Mouse (Mus musculus) stomach, embryonic 15.5 days (tissue): ENCODE measurements around the gene Sucnr1. TPM values are rescaled to one million over a fixed set of nuclear protein-coding genes. Genes with fewer than 3 reads are reported as not detected.

ENCODE experiments used
- ATAC-seq: fragments of 200-750 bp; cut with Nextera tagmentation; 2 replicates; pipeline ENCODE4 v1.8.0; 2017; ENCODE audit warnings: low read depth, moderate number of reproducible peaks, moderate TSS enrichment; ENCODE audit not compliant: insufficient read depth, low FRiP score
- H3K27ac ChIP-seq: fragments of 300-500 bp; sonication (generic); 2 replicates; pipeline ENCODE4 v1.5.1; 2015; ENCODE audit warnings: mild to moderate bottlenecking, inconsistent platforms
- H3K27me3 ChIP-seq: fragments of 300-500 bp; sonication (generic); replicated peaks from 2 replicates; pipeline ENCODE4 v1.6.1; 2015; ENCODE audit warnings: inconsistent platforms
- H3K36me3 ChIP-seq: fragments of 300-500 bp; sonication (generic); 2 replicates; pipeline ENCODE4 v1.6.1; 2015; ENCODE audit warnings: inconsistent platforms
- H3K4me1 ChIP-seq: fragments of 300-500 bp; sonication (generic); 2 replicates; pipeline ENCODE4 v1.6.1; 2015; ENCODE audit warnings: inconsistent platforms
- H3K4me2 ChIP-seq: fragments of 300-500 bp; sonication (generic); 2 replicates; pipeline ENCODE4 v1.6.1; 2015; ENCODE audit warnings: mild to moderate bottlenecking, inconsistent platforms
- H3K4me3 ChIP-seq: fragments of 300-500 bp; sonication (generic); replicated peaks from 2 replicates; pipeline ENCODE4 v1.5.1; 2015; ENCODE audit warnings: inconsistent platforms
- H3K9ac ChIP-seq: fragments of 300-500 bp; sonication (generic); 2 replicates; pipeline ENCODE4 v1.6.1; 2015; ENCODE audit warnings: inconsistent platforms
- H3K9me3 ChIP-seq: fragments of 300-500 bp; sonication (generic); 2 replicates; pipeline ENCODE4 v1.6.1; 2016; ENCODE audit warnings: inconsistent platforms
- WGBS: fragments of 180-500 bp; shearing (Covaris S2); methylation state at CpG from one replicate; pipeline ENCODE4 v1.1.7; 2015; 5-methylcytosine and 5-hydroxymethylcytosine counted together
- polyA plus RNA-seq: library from polyadenylated mRNA; unstranded; fragments of >200 nt; fragmentation: Nextera tagmentation; extraction: Ambion mirVana; gene quantifications from 2 replicates; pipeline ENCODE4 v1.2.1, GENCODE M21; 2015

Gene Sucnr1
- 0.75 and 0.96 TPM in 2 replicates for polyA plus RNA-seq

GRCm38 (mm10) chr3:60081648-60082047, at the start of gene Sucnr1:
TSS of gene Sucnr1 (plus strand) at chr3:60081869.
- H3K4me3 ChIP-seq, result no peak within 1 kb of the TSS
- H3K9me3 ChIP-seq, result no peaks in the 10 kb centered on the region
- 67% methylated on average over 4 of the region's 4 CpGs for WGBS
- H3K4me2 ChIP-seq, result no peak within 1 kb of the TSS
- no peaks in the 10 kb centered on the region for H3K36me3 ChIP-seq
- H3K4me1 ChIP-seq, result no peaks in the 10 kb centered on the region
- H3K27me3 ChIP-seq, result no peaks in the 10 kb centered on the region
- H3K27ac ChIP-seq, result no peak within 1 kb of the TSS
- ATAC-seq, result no peak
- no peak within 1 kb of the TSS for H3K9ac ChIP-seq

GRCm38 (mm10) chr3:60046221-60046913, 35.3 kb upstream of the Sucnr1 start:
- no peak overlapping the region for H3K9ac ChIP-seq
- no peaks in the 10 kb centered on the region for H3K9me3 ChIP-seq
- H3K4me2 ChIP-seq, result no peak overlapping the region
- WGBS, result 55% methylated on average over 3 of the region's 3 CpGs
- no peak; the same call in 1 of the 2 replicates for ATAC-seq
- no peaks in the 10 kb centered on the region for H3K36me3 ChIP-seq
- H3K4me3 ChIP-seq, result no peak overlapping the region
- no peaks in the 10 kb centered on the region for H3K4me1 ChIP-seq
- H3K27me3 ChIP-seq, result no peaks in the 10 kb centered on the region
- no peak overlapping the region for H3K27ac ChIP-seq

DNA sequence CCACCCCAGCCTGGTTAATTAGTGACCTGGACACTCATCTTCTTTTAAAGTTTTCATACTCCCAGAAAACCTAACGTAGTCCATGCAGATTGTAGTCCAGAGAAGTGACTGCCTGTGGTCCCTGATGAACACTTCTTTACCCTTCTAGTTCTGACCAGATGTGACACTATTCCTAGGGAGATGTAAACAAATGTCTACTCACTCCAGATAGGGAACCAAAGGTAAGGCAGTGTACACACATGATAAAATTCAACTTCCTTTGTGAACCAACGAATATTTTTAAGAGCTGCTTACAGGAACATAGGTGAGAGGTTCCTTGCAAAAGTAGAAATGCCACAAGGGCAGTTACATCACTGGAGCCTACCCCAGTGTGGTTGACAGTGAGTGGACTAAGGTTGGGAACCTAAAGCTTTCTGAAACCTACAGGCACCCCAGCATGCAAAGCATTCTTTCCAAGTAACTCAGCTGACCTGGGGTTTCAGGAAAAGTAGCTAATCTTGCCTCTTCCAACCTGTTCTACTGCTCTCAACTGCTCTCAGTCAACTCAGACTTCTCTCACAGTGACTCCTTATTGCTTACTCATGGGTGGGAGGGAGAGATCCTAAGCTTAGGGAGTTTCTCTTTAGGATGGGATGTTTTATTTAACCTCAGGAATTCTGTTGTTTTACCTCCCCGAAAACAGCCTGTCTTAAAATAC, 28.3 kb upstream of the Sucnr1 start:
- peak overlapping the region; percentile 44 for H3K27ac ChIP-seq
- H3K9me3 ChIP-seq, result no peaks in the 10 kb centered on the region
- H3K27me3 ChIP-seq, result no peaks in the 10 kb centered on the region
- no peak for ATAC-seq
- no peak overlapping the region for H3K9ac ChIP-seq
- no peaks in the 10 kb centered on the region for H3K4me1 ChIP-seq
- no peaks in the 10 kb centered on the region for H3K36me3 ChIP-seq
- H3K4me3 ChIP-seq, result no peak overlapping the region
- H3K4me2 ChIP-seq, result no peak overlapping the region
- WGBS, result 64% methylated on average over 3 of the region's 3 CpGs

DNA sequence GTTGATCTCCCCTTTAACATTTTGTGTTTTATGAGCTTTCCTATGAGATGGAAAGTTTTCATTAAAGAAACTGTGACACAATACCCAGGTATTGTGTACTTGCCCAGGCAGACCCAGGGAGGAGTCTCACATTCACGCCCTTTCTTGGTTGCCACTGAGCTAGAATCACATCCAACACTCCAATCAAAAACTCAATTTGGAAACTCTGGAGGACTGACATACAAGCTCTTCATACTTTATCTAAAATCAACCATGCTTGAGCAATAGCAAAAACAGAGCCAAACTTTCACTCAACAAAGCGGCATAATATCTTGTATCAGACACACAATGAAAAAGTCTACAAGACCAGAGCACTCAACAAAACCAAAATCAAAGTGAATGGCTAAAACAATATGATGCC, 27.7 kb upstream of the Sucnr1 start:
- Histone ChIP-seq H3K4me2 (no peak overlapping the region), H3K4me1 (no peaks in the 10 kb centered on the region), H3K9me3 (no peaks in the 10 kb centered on the region), H3K4me3 (no peak overlapping the region), H3K27me3 (no peaks in the 10 kb centered on the region), H3K36me3 (no peaks in the 10 kb centered on the region), H3K27ac (no peak overlapping the region), H3K9ac (no peak overlapping the region)
- 90% methylated on average over 2 of the region's 2 CpGs for WGBS
- no peak for ATAC-seq

DNA sequence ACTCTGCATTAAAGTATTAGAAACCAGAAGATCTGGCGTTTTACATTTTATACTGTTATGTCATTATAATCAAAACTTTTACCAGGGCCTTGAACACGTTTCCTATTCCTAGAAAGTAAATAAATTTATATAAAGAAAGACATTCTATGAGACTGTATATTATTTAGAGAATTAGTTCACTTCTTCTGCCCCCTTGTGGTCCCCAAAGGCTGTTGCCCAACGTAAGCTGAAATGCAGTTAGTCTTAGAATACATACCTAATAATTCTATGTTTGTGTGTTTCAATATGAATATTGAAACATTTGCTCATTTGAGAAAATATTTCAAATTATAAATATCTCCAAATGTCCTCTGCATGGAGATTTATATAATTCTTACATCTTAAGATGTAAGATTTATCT, 25.2 kb upstream of the Sucnr1 start:
- WGBS, result 27% methylated on average over 3 of the region's 3 CpGs
- ATAC-seq, result no peak

DNA sequence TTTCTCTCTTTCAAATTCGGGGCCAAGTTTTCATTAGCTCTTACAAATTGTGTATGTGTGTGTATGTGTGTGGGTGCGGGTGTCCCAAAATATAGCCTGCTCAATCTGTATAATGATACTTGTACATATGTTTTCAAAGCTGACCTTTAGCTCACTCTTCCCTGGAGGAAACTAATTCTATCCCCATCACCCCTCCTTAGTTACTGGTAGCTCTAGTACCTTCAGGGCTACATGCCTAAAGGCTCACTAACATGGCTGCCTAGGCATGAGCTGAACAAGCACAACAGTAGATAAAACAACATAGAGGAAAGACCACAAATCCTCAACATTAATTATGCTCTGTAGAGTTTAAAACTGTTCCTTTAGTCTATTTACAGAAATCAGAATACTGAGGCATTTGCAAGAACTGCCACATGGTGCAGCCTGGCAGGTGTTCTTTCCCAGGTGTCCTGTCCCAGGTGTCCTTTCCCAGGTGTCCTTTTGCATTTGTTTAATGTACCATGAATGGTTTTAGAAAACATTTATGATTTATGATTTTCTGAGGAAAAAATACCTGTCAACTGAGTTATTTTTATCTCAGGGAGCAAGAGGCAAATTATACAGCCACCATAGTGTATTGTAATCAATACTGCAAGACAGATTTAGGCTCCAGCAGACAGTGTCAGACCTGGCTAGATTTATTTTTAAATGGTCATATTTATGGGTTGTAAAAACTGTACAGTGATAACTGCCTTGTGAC, 24.4 kb upstream of the Sucnr1 start:
- H3K4me1 ChIP-seq, result no peaks in the 10 kb centered on the region
- H3K9me3 ChIP-seq, result no peaks in the 10 kb centered on the region
- no peaks in the 10 kb centered on the region for H3K27me3 ChIP-seq
- no peak overlapping the region for H3K4me3 ChIP-seq
- WGBS, result 74% methylated on average over 2 of the region's 2 CpGs
- H3K4me2 ChIP-seq, result no peak overlapping the region
- peak; percentile 88 for ATAC-seq
- no peak overlapping the region for H3K9ac ChIP-seq
- H3K36me3 ChIP-seq, result no peaks in the 10 kb centered on the region
- no peak overlapping the region for H3K27ac ChIP-seq

More for the DNA sequence above, 25.2 kb upstream of the Sucnr1 start:
- Histone ChIP-seq H3K4me3 (no peak overlapping the region), H3K9me3 (no peaks in the 10 kb centered on the region), H3K4me2 (no peak overlapping the region), H3K27ac (no peak overlapping the region), H3K9ac (no peak overlapping the region), H3K4me1 (no peaks in the 10 kb centered on the region), H3K36me3 (no peaks in the 10 kb centered on the region), H3K27me3 (no peaks in the 10 kb centered on the region)

DNA sequence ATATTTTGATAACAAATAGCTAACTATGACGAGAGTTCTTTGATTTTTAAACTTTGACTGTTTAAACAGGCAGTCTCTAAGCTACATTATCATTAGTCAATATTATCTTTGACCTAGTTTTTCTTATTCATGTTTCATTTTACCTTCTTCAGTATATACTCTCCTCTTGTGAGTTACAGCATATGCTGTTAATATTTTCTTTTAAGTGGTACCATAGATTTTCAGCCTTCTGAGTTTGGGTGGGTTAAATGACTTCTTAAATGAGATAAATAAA, 23.9 kb upstream of the Sucnr1 start:
- no peaks in the 10 kb centered on the region for H3K4me1 ChIP-seq
- H3K4me2 ChIP-seq, result no peak overlapping the region
- no peaks in the 10 kb centered on the region for H3K27me3 ChIP-seq
- H3K9me3 ChIP-seq, result no peaks in the 10 kb centered on the region
- WGBS, result 33% methylated on average over 1 of the region's 1 CpGs
- H3K9ac ChIP-seq, result no peak overlapping the region
- H3K36me3 ChIP-seq, result no peaks in the 10 kb centered on the region
- H3K4me3 ChIP-seq, result no peak overlapping the region
- H3K27ac ChIP-seq, result no peak overlapping the region
- ATAC-seq, result no peak

DNA sequence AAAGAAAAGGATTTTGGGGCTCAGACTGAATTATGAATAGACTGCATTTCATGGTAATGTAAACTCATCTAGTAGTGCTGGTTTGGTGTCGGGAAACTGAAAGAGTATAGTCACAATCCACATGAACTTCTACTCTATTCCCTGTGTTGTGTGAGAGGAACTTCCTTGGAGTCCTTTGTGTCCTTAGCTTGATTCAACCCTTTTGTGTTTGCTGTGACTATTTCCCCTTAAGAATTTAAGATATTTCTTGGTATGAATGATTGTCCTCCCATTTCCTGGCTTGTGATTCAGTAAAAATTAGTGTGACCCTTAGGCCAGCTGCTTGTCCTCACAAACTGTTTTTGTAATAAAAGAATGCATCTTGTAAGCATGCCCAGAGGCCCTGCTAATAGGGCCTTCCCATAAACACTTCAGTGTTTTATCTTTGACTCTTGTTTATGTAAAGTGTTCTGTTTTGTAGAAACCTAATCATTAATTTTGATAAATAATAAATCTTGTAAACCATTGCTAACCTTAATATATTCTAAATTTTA, 2.7 kb upstream of the Sucnr1 start:
- no peak for ATAC-seq
- H3K4me2 ChIP-seq, result no peak overlapping the region
- no peak overlapping the region for H3K9ac ChIP-seq
- H3K4me3 ChIP-seq, result no peak overlapping the region
- 53% methylated on average over 1 of the region's 1 CpGs for WGBS
- no peaks in the 10 kb centered on the region for H3K9me3 ChIP-seq
- H3K4me1 ChIP-seq, result no peaks in the 10 kb centered on the region
- H3K27me3 ChIP-seq, result no peaks in the 10 kb centered on the region
- no peak overlapping the region for H3K27ac ChIP-seq
- no peaks in the 10 kb centered on the region for H3K36me3 ChIP-seq

- H3K4me3 ChIP-seq, result no peak overlapping the region
- H3K9ac ChIP-seq, result no peak overlapping the region
- no peaks in the 10 kb centered on the region for H3K27me3 ChIP-seq
- H3K36me3 ChIP-seq, result no peaks in the 10 kb centered on the region
- H3K4me1 ChIP-seq, result no peaks in the 10 kb centered on the region
- WGBS, result 48% methylated on average over 4 of the region's 4 CpGs
- no peaks in the 10 kb centered on the region for H3K9me3 ChIP-seq
- no peak for ATAC-seq
- no peak overlapping the region for H3K27ac ChIP-seq
- H3K4me2 ChIP-seq, result no peak overlapping the region
Observed at GRCm38 (mm10) chr3:60080572-60080971, 1.1 kb upstream of the Sucnr1 start.

- Histone ChIP-seq H3K27ac (no peak overlapping the region), H3K4me3 (no peak overlapping the region), H3K4me2 (no peak overlapping the region), H3K9me3 (no peaks in the 10 kb centered on the region), H3K9ac (no peak overlapping the region), H3K36me3 (no peaks in the 10 kb centered on the region), H3K27me3 (no peaks in the 10 kb centered on the region), H3K4me1 (no peaks in the 10 kb centered on the region)
- 87% methylated on average over 3 of the region's 3 CpGs for WGBS
- ATAC-seq, result no peak
Observed at GRCm38 (mm10) chr3:60082746-60083145, 1.1 kb downstream of the Sucnr1 start.

- 74% methylated on average over 2 of the region's 2 CpGs for WGBS
- Histone ChIP-seq H3K36me3 (no peaks in the 10 kb centered on the region), H3K9ac (no peak overlapping the region), H3K4me2 (no peak overlapping the region), H3K4me1 (no peaks in the 10 kb centered on the region), H3K27me3 (no peaks in the 10 kb centered on the region), H3K4me3 (no peak overlapping the region), H3K9me3 (no peaks in the 10 kb centered on the region), H3K27ac (no peak overlapping the region)
- no peak for ATAC-seq
Observed at GRCm38 (mm10) chr3:60085729-60086128, 4.1 kb downstream of the Sucnr1 start.

GRCm38 (mm10) chr3:60091321-60091720, 9.7 kb downstream of the Sucnr1 start:
- Histone ChIP-seq H3K27ac (no peak overlapping the region), H3K4me2 (no peak overlapping the region), H3K27me3 (no peaks in the 10 kb centered on the region), H3K4me1 (no peaks in the 10 kb centered on the region), H3K36me3 (no peaks in the 10 kb centered on the region), H3K9me3 (no peaks in the 10 kb centered on the region), H3K4me3 (no peak overlapping the region), H3K9ac (no peak overlapping the region)
- 74% methylated on average over 8 of the region's 8 CpGs for WGBS
- ATAC-seq, result no peak
